Mouse (Mus musculus) limb, embryonic 11.5 days (tissue): ENCODE data around the gene Kcnb1. TPM values are rescaled to one million over a fixed set of nuclear protein-coding genes. Genes with fewer than 3 reads are reported as not detected.
"Not testable (repeated sequence)": the region's sequence is repeated elsewhere in the genome, so short reads cannot be mapped to it uniquely, and the experiment has no call there.

Source experiments
- ATAC-seq: fragments of 200-750 bp; cut with Nextera tagmentation; 2 replicates; pipeline ENCODE4 v1.8.0; 2017; ENCODE audit warnings: low read depth; ENCODE audit not compliant: insufficient number of reproducible peaks, low FRiP score, low TSS enrichment
- DNase-seq: peaks from one replicate; pipeline ENCODE4 v3.0.0-alpha.2; 2015; ENCODE audit warnings: low spot score
- H3K27ac ChIP-seq: fragments of 300-500 bp; sonication (generic); replicated peaks from 2 replicates; pipeline ENCODE4 v1.5.1; 2014; ENCODE audit warnings: low read depth, mild to moderate bottlenecking, low read length
- H3K27me3 ChIP-seq: fragments of 300-500 bp; sonication (generic); 2 replicates; pipeline ENCODE4 v1.6.1; 2014; ENCODE audit warnings: mild to moderate bottlenecking, low read length, mixed read lengths; ENCODE audit not compliant: control insufficient read depth, insufficient read depth
- H3K36me3 ChIP-seq: fragments of 300-500 bp; sonication (generic); 2 replicates; pipeline ENCODE4 v1.6.1; 2014; ENCODE audit warnings: mild to moderate bottlenecking, low read length, moderate library complexity, mixed read lengths; ENCODE audit not compliant: control insufficient read depth, insufficient read depth
- H3K4me1 ChIP-seq: fragments of 300-500 bp; sonication (generic); 2 replicates; pipeline ENCODE4 v1.6.1; 2014; ENCODE audit warnings: low read length, mixed read lengths; ENCODE audit not compliant: control insufficient read depth, insufficient read depth
- H3K4me2 ChIP-seq: fragments of 300-500 bp; sonication (generic); 2 replicates; pipeline ENCODE4 v1.6.1; 2014; ENCODE audit warnings: low read depth, mild to moderate bottlenecking, moderate library complexity; ENCODE audit not compliant: severe bottlenecking
- H3K4me3 ChIP-seq: fragments of 300-500 bp; sonication (generic); 2 replicates; pipeline ENCODE4 v1.5.1; 2014; ENCODE audit warnings: low read depth, low read length
- H3K9ac ChIP-seq: fragments of 300-500 bp; sonication (generic); 2 replicates; pipeline ENCODE4 v1.6.1; 2014; ENCODE audit warnings: mild to moderate bottlenecking, low read length
- H3K9me3 ChIP-seq: fragments of 300-500 bp; sonication (generic); 2 replicates; pipeline ENCODE4 v1.6.1; 2016; ENCODE audit warnings: low read length; ENCODE audit not compliant: control insufficient read depth
- WGBS: fragments of 180-500 bp; shearing (Covaris S2); extraction: QIAGEN DNeasy Blood & Tissue Kit; methylation state at CpG from one replicate; pipeline ENCODE4 v1.1.7; 2014; 5-methylcytosine and 5-hydroxymethylcytosine counted together
- polyA plus RNA-seq: library from polyadenylated mRNA; unstranded; fragments of >200 nt; fragmentation: Nextera tagmentation; extraction: Ambion mirVana; gene quantifications from 2 replicates; pipeline ENCODE4 v1.2.1, GENCODE M21; 2014

Kcnb1 gene
- polyA plus RNA-seq, 1 experiment from 2014 or later, result 0.29 TPM

DNA sequence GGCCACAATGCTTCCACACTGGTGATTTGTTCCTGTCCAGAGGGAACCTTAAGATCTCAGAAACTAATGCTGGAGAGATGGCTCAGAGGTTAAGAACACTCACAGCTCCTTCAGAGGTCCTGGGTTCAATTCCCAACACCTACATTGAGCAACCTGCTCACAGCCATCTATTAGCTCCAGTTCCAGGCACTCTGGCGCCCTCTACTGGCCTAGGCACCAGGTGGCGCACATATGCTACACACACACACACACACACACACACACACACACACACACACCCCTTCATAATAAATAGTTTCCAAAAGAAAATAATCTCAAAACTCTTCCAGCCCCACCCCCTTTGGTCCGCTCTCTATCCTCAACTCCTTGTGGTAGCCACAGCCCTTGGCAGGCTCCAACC is 23.1 kb upstream of the Kcnb1 start:
- H3K36me3 ChIP-seq, result peaks cover 6% of the 10 kb centered on the region; the same call in 1 of the 2 replicates
- ATAC-seq, result no peak
- WGBS, result 90% methylated on average over 3 of the region's 3 CpGs

DNA sequence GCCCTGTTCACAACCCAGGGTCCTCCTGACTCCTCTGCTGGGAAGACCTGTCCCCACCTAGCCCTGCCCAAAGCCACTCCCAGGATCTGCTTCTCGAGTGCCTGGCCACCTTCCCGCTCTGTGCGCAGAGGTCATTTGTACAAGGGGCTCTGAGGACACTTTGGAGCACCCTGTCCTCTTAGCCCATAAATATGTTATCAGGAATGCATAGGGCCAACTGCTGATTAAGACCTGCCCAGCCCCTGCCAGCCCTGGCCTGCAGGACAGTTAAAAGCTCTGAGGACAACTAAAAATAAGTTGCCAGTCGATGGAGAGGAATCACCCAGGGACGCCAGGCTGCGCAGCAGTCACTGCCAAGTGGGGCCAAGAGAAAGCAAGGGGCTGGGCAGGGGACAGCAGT is 22.6 kb upstream of the Kcnb1 start:
- ATAC-seq, result no peak
- no peaks in the 10 kb centered on the region for H3K4me1 ChIP-seq
- no peak overlapping the region for H3K27ac ChIP-seq
- no peak for DNase-seq
- no peak overlapping the region for H3K4me2 ChIP-seq
- no peak overlapping the region for H3K9ac ChIP-seq
- H3K36me3 ChIP-seq, result peaks cover 6% of the 10 kb centered on the region; the same call in 1 of the 2 replicates
- WGBS, result 91% methylated on average over 6 of the region's 6 CpGs
- no peaks in the 10 kb centered on the region for H3K27me3 ChIP-seq
- H3K4me3 ChIP-seq, result no peak overlapping the region
- no peaks in the 10 kb centered on the region for H3K9me3 ChIP-seq

More for the DNA sequence above, 23.1 kb upstream of the Kcnb1 start:
- Histone ChIP-seq H3K9me3 (no peaks in the 10 kb centered on the region), H3K4me1 (no peaks in the 10 kb centered on the region), H3K27ac (no peak overlapping the region), H3K4me3 (no peak overlapping the region), H3K4me2 (no peak overlapping the region), H3K27me3 (no peaks in the 10 kb centered on the region), H3K9ac (no peak overlapping the region)
- no peak for DNase-seq

DNA sequence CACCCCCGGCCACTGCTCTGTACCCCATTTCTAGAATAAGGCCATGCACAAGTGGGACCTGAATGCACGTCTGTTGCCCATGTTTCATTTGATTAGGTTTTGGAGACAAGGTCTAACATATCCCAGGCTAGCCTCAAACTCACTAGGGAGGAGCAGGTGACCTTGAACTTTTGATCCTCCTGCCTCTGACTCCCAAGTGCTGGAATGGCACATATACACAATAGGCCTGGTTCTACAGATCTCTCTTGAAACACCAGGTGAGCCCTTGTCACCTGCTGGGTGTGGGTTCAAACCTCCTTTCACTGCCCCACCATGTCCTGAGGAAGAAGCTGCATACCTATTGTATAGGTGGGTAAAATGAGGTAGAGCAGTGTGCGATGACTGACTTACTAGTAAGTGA is 22.1 kb upstream of the Kcnb1 start:
- Histone ChIP-seq H3K36me3 (peaks cover 6% of the 10 kb centered on the region; the same call in 1 of the 2 replicates), H3K27me3 (no peaks in the 10 kb centered on the region), H3K9me3 (no peaks in the 10 kb centered on the region), H3K4me1 (no peaks in the 10 kb centered on the region), H3K9ac (no peak overlapping the region), H3K27ac (no peak overlapping the region), H3K4me3 (no peak overlapping the region), H3K4me2 (no peak overlapping the region)
- WGBS, result 91% methylated on average over 3 of the region's 3 CpGs
- DNase-seq (no peak), ATAC-seq (no peak)

DNA sequence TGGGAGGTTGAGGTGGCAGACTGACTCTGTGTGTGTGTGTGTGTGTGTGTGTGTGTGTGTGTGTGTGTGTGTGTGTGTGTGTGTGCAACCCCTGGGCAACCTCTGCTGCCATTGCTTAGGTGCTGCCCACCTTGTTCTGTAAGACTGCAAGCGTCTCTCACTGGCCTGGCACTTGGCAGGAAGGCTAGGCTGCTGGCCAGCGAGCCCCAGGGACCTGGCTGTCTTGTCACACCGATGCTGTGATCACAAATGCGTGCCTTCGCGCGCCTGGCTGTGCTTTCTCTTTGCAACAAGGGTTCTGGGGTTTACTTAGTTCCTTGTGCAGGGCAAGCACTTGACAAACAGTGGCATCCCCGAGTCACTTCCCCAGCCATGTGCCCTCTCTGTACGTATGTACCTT is 19.9 kb upstream of the Kcnb1 start:
- WGBS, result 89% methylated on average over 9 of the region's 9 CpGs
- DNase-seq (no peak), ATAC-seq (no peak)
- no peaks in the 10 kb centered on the region for H3K9me3 ChIP-seq
- H3K27ac ChIP-seq, result no peak overlapping the region
- H3K9ac ChIP-seq, result no peak overlapping the region
- peaks cover 6% of the 10 kb centered on the region; the same call in 1 of the 2 replicates for H3K36me3 ChIP-seq
- no peak overlapping the region for H3K4me2 ChIP-seq
- H3K4me1 ChIP-seq, result no peaks in the 10 kb centered on the region
- no peak overlapping the region for H3K4me3 ChIP-seq
- no peaks in the 10 kb centered on the region for H3K27me3 ChIP-seq

DNA sequence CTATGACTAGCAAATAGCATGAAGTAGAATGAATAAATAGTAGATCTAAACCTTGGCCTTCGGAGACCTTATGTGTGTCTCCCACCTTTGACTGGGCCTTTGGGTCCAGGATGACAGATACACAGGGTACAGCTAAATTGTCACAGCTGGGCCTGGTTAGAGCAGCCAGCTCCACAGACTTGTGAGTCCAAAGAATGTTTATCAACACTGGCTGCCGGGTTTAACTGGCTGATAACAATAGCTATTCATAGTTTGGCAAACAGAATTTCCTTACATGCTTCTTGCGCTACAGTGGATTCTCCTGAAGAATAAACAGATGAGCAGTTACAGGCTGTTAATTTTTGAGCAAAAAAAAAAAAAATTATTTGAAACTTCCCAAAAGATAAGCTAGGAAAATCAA is 19.0 kb upstream of the Kcnb1 start:
- H3K36me3 ChIP-seq, result peaks cover 6% of the 10 kb centered on the region; the same call in 1 of the 2 replicates
- no peaks in the 10 kb centered on the region for H3K4me1 ChIP-seq
- WGBS, result 95% methylated on average over 3 of the region's 3 CpGs
- H3K9me3 ChIP-seq, result no peaks in the 10 kb centered on the region
- H3K4me2 ChIP-seq, result no peak overlapping the region
- H3K27me3 ChIP-seq, result no peaks in the 10 kb centered on the region
- no peak for ATAC-seq
- no peak overlapping the region for H3K27ac ChIP-seq
- no peak overlapping the region for H3K9ac ChIP-seq
- DNase-seq, result no peak
- H3K4me3 ChIP-seq, result no peak overlapping the region

DNA sequence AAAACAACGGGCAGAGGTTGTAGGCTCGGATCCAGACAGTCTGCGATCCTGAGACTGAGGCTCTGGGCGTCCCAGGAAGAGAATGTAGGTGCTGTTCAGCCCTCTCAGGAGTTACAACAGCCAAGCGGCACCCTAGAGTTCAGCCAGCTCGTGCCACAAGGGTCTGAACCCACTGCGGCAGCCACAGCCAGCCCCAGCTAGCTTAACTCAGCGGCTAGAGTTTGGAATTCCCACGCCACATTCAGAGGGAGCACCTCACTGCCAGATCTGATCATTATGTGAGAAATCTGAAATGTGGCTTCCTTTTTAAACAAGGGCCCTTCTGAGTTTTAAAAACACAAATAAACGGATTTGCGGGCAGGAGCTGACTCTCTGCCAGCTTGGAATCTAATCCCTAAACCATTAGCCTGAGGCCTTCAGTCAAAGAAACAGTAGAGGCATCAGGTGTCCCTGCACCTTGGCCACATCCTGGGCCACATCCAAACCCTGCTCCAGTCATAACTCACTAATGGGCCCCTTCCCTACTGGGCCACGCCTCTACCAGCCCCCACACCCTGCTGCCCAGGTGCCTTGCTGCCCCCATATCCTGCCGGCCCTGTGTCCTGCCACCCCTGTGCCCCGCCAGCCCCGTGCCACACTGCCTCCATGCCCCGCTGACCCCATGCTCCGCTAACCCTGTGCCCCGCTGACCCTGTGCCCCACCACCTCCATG is 16.1 kb upstream of the Kcnb1 start:
- no peak overlapping the region for H3K4me2 ChIP-seq
- no peak overlapping the region for H3K4me3 ChIP-seq
- ATAC-seq (no peak), DNase-seq (no peak)
- H3K4me1 ChIP-seq, result no peaks in the 10 kb centered on the region
- H3K36me3 ChIP-seq, result no peaks in the 10 kb centered on the region
- no peak overlapping the region for H3K27ac ChIP-seq
- H3K9me3 ChIP-seq, result no peaks in the 10 kb centered on the region
- WGBS, result 92% methylated on average over 18 of the region's 18 CpGs
- H3K27me3 ChIP-seq, result no peaks in the 10 kb centered on the region
- H3K9ac ChIP-seq, result no peak overlapping the region

DNA sequence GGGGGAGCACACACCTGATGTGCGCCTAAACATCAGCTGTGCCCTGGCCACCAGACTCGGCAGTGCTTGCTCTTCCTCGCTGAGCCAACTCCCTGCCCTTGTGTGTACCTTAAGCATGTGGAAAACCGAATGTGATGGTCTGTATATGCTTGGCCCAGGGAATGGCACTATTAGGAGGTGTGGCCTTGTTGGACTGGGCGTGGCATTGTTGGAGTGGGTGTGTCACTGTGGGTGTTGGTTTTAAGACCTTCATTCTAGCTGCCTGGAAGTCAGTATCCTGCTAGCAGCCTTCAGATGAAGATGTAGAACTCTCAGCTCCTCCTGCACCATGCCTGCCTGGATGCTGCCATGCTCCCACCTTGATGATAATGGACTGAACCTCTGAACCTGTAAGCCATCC is 14.7 kb upstream of the Kcnb1 start:
- WGBS, result 82% methylated on average over 5 of the region's 5 CpGs
- not testable (repeated sequence) for DNase-seq, H3K4me3 ChIP-seq, H3K4me1 ChIP-seq, ATAC-seq, H3K27me3 ChIP-seq, H3K9ac ChIP-seq, H3K36me3 ChIP-seq, H3K9me3 ChIP-seq, H3K4me2 ChIP-seq, H3K27ac ChIP-seq

DNA sequence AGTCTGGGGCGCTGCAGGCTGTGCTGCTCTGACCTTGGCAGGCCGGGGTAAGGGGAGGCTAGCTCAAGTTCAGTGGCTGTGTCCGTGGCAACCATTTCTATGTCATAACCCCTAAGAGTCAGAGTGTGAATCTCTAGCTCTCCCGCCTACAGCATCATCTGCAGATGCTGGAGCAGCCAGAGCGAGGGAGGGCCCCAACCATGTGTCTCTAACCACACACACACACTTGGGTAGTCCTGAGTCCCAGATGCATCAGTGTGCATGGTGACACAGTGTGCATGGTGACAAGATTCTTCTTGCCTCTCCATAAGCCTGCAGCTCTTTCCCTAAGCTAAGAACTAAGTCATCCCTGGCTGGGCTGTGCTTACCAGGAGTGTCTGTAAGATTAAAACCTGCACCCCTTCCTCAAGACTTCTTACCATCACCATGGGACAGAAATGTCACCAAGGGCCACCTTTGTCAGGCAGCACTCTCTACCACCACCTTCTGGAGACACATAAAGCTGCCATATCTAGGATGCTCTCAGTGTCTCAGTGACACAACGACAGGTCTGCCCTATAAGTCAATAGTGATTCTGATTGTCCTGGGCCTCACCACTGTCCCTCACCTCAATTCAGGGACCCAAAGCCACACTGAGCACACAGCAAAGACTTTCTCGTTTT is 13.7 kb upstream of the Kcnb1 start:
- no peak for DNase-seq
- H3K4me3 ChIP-seq, result no peak overlapping the region
- no peak overlapping the region for H3K4me2 ChIP-seq
- H3K9ac ChIP-seq, result no peak overlapping the region
- no peaks in the 10 kb centered on the region for H3K9me3 ChIP-seq
- no peak for ATAC-seq
- H3K27ac ChIP-seq, result no peak overlapping the region
- H3K4me1 ChIP-seq, result no peaks in the 10 kb centered on the region
- H3K27me3 ChIP-seq, result no peaks in the 10 kb centered on the region
- WGBS, result 85% methylated on average over 7 of the region's 7 CpGs
- no peaks in the 10 kb centered on the region for H3K36me3 ChIP-seq
